Mouse (Mus musculus) heart, postnatal 36 days (tissue): ENCODE measurements around the gene Tspan5. TPM values are rescaled to one million over a fixed set of nuclear protein-coding genes. Genes with fewer than 3 reads are reported as not detected.

Experiments
- DNase-seq, 2 experiments: peaks; one replicate each; pipeline ENCODE4 v3.0.0; 2021 to 2022
- intact Hi-C: fragments of 180-260 bp; cut with DNase I; formaldehyde crosslinking; loops from one replicate; pipeline ENCODE4 v1.15.1; 2025
- total RNA-seq, 2 experiments: library from RNA; stranded (reverse); gene quantifications; 2 replicates each; pipeline ENCODE4 v1.2.3; 2021

The Tspan5 gene
- total RNA-seq, 2 experiments from 2014 or later = 7.3 to 8.6 TPM

GRCm38 (mm10) chr3:138837651-138838050 is 95.7 kb downstream of the Tspan5 start:
- intact Hi-C loops = loop anchor here (10.0 kb wide), 1 partner anchor 193 kb away; no protein-coding TSS in a partner anchor

GRCm38 (mm10) chr3:138839656-138840055 is 97.7 kb downstream of the Tspan5 start:
- DNase-seq = no peak
- intact Hi-C loops = loop anchor here (10.0 kb wide), 1 partner anchor 195 kb away; no protein-coding TSS in a partner anchor

More at GRCm38 (mm10) chr3:138837651-138838050, 95.7 kb downstream of the Tspan5 start:
- no peak for DNase-seq

DNA sequence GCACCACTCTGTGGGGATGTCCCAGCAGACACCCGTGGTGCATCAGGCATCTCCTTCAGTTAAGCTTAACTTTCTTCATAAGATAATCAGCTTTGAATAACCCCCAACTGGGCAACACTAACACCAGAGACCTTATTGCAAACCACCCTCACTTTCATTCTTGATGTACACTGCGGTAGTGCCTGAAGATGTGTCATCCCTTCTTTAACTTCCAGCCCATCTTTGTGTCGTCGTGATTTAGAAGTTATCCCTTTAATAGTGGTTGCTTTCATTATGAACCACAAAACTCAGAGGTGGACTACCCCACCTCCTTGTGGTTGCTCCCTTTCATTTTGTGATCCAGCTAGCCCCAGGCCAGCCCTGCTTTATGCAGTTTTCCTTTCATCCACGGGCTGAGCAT is 99.3 kb downstream of the Tspan5 start:
- intact Hi-C loops = no loop called here
- no peak for DNase-seq

GRCm38 (mm10) chr3:138843180-138843579 is 101.2 kb downstream of the Tspan5 start:
- intact Hi-C loops = no loop called here

GRCm38 (mm10) chr3:138843641-138844040 is 101.6 kb downstream of the Tspan5 start:
- DNase-seq = no peak
- intact Hi-C loops = no loop called here

More at GRCm38 (mm10) chr3:138843180-138843579, 101.2 kb downstream of the Tspan5 start:
- DNase-seq = no peak

DNA sequence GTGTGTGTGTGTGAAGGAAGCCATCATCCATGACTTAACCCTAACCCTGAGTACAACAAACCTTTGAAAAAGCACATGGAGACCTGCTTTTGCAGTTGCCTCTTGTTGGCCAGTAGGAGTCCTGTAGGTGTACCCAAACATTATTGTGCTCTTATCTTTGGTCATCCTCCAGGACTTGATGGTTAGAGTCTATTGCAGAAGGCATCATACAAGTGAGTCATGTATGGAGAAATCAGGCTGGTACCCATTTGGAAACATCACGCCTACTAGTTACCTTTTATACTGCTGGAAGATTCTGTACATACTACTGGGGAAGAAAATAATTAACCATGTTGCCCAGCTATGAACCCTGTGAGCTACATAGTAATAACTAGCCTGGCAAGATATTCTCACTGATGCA is 103.8 kb downstream of the Tspan5 start:
- DNase-seq = no peak
- intact Hi-C loops = no loop called here

DNA sequence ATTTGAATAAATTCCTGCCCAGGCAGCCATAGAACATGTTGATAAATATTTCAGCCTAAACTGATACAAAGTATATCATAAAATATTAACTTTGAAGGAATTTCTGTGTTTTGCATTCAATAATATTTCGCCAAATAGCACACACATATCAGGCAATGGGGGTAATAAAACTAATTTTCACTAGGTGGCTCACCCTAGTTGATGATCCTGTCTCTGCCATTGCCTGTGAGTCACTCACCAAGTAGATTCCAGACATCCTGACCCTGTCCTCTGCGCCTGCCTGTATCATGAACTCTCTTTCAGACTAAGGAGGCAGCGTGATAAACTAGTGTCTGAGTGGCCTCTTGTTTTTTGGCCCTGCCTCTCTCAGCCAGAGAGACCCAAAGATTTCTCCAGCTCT is 105.8 kb downstream of the Tspan5 start:
- DNase-seq = no peak
- intact Hi-C loops = no loop called here

GRCm38 (mm10) chr3:138849755-138850301 is 107.8 kb downstream of the Tspan5 start:
- intact Hi-C loops = no loop called here
- no peak for DNase-seq

DNA sequence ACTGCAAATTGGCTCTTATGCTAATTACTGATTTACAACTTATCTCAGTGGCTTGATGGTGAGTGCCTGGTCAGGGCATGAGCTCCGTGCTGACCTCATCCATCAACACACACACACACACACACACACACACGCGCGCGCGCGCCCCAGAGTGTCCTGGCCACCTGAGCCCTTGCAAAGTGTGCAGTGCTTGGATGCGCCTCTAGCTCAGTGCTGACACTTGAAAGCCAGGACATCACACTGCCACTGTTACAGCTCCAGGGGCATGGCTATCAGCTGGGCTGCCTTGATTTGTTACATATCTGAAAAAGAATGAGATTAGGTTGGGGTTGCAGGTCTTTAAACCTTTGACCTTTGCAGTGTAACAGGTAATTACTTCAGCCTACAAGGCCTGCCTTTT is 109.9 kb downstream of the Tspan5 start:
- DNase-seq = no peak
- intact Hi-C loops = no loop called here

GRCm38 (mm10) chr3:138852982-138853689 is 111.1 kb downstream of the Tspan5 start:
- no peak for DNase-seq
- intact Hi-C loops = no loop called here

GRCm38 (mm10) chr3:138853996-138854836 is 112.2 kb downstream of the Tspan5 start:
- intact Hi-C loops = no loop called here
- DNase-seq = no peak

DNA sequence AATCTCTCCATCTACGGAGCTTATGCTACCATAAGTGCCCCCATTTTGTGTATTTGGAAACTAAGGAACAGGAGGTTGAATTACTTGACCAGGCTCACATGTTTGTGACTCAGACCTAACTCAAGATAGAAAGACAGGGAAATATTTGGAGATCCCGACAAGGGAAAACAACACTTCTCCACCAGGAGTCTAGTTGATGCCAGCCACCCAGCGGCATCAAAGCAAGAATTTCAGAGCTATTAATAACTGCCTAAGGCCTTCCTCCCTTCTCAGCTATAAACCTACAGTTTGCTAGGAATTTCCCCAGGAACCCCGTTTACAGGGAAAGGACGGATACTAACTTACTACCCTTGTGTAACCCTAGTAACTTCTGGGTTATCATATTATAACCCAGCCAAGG is 113.4 kb downstream of the Tspan5 start:
- intact Hi-C loops = no loop called here
- DNase-seq = no peak

- DNase-seq = no peak
- intact Hi-C loops = no loop called here
These were observed 115.0 kb downstream of the Tspan5 start for GRCm38 (mm10) chr3:138856946-138857345.

- no peak for DNase-seq
- intact Hi-C loops = no loop called here
These were observed 116.0 kb downstream of the Tspan5 start for GRCm38 (mm10) chr3:138857805-138858546.

DNA sequence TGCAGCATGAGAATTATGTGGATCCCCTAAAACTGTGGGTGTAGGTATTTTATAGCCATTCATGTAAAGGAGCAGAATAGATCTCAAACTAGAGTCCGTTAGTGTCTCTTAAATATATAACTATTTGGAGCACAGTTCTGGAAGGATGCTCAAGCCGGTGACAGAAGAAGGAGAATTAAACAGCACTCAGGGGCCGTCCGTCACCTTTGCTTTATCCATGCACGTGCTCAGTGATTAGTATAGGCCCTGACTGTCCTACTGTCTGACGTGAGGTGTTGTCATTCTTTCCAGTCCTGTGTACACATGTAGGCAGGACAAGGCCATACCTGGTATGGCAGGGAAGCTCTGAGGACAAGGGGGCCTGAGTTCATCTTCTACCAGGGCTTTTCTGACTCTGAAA is 116.7 kb downstream of the Tspan5 start:
- DNase-seq = no peak
- intact Hi-C loops = no loop called here

DNA sequence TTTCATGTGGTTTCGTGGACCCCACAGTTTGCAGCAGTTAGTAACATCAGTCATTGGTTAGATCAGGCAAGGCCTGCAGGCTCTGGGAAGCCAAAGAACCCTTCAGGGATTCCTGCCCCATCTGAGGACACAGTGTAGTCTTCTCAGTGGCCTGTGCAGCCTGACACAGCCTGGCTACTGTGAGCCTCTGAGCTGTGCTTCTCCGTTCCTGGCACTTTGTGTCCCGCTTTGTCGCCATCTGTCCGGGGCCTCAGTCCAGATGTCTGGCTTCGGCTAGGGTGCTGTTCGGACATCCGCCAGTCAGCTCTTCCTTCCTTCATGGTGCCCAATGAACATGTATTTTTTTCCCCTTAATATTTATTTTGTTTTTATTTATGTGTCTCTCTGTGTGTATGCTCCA is 117.2 kb downstream of the Tspan5 start:
- no peak for DNase-seq
- intact Hi-C loops = no loop called here

DNA sequence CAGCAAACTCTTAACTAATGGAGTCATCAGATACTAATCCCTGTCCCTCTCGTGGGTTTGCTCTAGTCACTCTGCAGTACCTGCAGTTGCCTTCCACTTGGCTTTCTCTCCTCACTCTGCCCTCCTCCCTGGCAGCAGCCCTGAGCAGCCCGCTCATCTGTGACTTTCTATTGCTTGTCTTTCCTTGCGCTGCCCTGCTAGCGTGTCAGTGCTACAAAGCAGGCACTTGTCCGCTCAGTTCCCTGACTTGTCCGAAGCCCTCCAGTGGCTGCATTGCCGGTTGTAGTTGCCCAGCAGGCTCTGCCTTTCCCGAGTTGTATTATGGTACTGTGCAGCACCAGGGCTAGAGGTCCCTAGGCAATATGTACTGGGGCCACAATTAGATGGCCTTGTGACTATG is 117.7 kb downstream of the Tspan5 start:
- intact Hi-C loops = no loop called here

GRCm38 (mm10) chr3:138860257-138860760 is 118.3 kb downstream of the Tspan5 start:
- intact Hi-C loops = no loop called here
- no peak for DNase-seq

More for the DNA sequence above, 117.7 kb downstream of the Tspan5 start:
- DNase-seq = no peak

- intact Hi-C loops = no loop called here
- DNase-seq = no peak
These were observed 119.0 kb downstream of the Tspan5 start for GRCm38 (mm10) chr3:138861032-138861431.

GRCm38 (mm10) chr3:138861589-138861988 is 119.6 kb downstream of the Tspan5 start:
- no peak for DNase-seq
- intact Hi-C loops = no loop called here
